Mouse (Mus musculus) myocyte (in vitro differentiated cells): Measurements from ENCODE around the gene Ctdsp1. TPM values are rescaled to one million over a fixed set of nuclear protein-coding genes. Genes with fewer than 3 reads are reported as not detected.
"Not testable (repeated sequence)": the region's sequence is repeated elsewhere in the genome, so short reads cannot be mapped to it uniquely, and the experiment has no call there.

Experiments used
- H3K27me3 ChIP-seq: one replicate; pipeline ENCODE4 v1.6.1; 2011; ENCODE audit not compliant: control insufficient read depth, insufficient read depth, insufficient read length
- H3K36me3 ChIP-seq: one replicate; pipeline ENCODE4 v1.6.1; 2011; ENCODE audit not compliant: control insufficient read depth, insufficient read depth
- H3K4me2 ChIP-seq: one replicate; pipeline ENCODE4 v1.6.1; 2011; ENCODE audit warnings: low read depth, control low read depth
- H3K4me3 ChIP-seq: one replicate; pipeline ENCODE4 v1.5.1; 2011; ENCODE audit warnings: mild to moderate bottlenecking, control low read depth, moderate library complexity
- H3K79me2 ChIP-seq: one replicate; pipeline ENCODE4 v1.6.1; 2011; ENCODE audit not compliant: control insufficient read depth, insufficient read depth
- H3ac ChIP-seq: one replicate; pipeline ENCODE4 v1.6.1; 2011; ENCODE audit not compliant: control insufficient read depth, insufficient read length
- CEBPB ChIP-seq: IDR thresholded peaks from 2 replicates; pipeline ENCODE4 v1.6.1; 2011; ENCODE audit warnings: mild to moderate bottlenecking, moderate library complexity; ENCODE audit not compliant: poor library complexity, insufficient read depth, severe bottlenecking
- E2F4 ChIP-seq: IDR thresholded peaks from one replicate; pipeline ENCODE4 v1.6.1; 2011; ENCODE audit warnings: mild to moderate bottlenecking, control low read depth, moderate library complexity; ENCODE audit not compliant: insufficient read depth
- MAX ChIP-seq: IDR thresholded peaks from one replicate; pipeline ENCODE4 v1.6.1; 2011; ENCODE audit warnings: low read depth, mild to moderate bottlenecking, control low read depth
- MYOD1 ChIP-seq, 3 experiments: IDR thresholded peaks; one replicate each; pipeline ENCODE4 v1.6.1; 2011; ENCODE audit warnings: control low read depth in 2 of 3, low read depth in 2 of 3, mild to moderate bottlenecking in 2 of 3, moderate library complexity in 1 of 3; ENCODE audit not compliant: insufficient read length in 2 of 3, control insufficient read depth in 1 of 3
- MYOG ChIP-seq, 3 experiments: IDR thresholded peaks; one replicate each; pipeline ENCODE4 v1.6.1; 2011; ENCODE audit warnings: control low read depth in 2 of 3, low read depth in 2 of 3, mild to moderate bottlenecking in 2 of 3; ENCODE audit not compliant: insufficient read length in 2 of 3, control insufficient read depth in 1 of 3, insufficient read depth in 1 of 3
- POLR2A ChIP-seq: IDR thresholded peaks from one replicate; pipeline ENCODE4 v1.6.1; 2011; ENCODE audit warnings: low read depth, mild to moderate bottlenecking, control low read depth, moderate library complexity; ENCODE audit not compliant: insufficient read length
- POLR2AphosphoS2 ChIP-seq: IDR thresholded peaks from one replicate; pipeline ENCODE4 v1.6.1; 2011; ENCODE audit warnings: low read depth, control low read depth; ENCODE audit not compliant: insufficient read length
- REST ChIP-seq: IDR thresholded peaks from one replicate; pipeline ENCODE4 v1.6.1; 2011; ENCODE audit warnings: mild to moderate bottlenecking, control low read depth, moderate library complexity; ENCODE audit not compliant: insufficient read depth, insufficient read length
- SRF ChIP-seq: IDR thresholded peaks from one replicate; pipeline ENCODE4 v1.6.1; 2011; ENCODE audit warnings: low read depth; ENCODE audit not compliant: control insufficient read depth, insufficient read length
- TCF12 ChIP-seq: IDR thresholded peaks from one replicate; pipeline ENCODE4 v1.6.1; 2011; ENCODE audit warnings: mild to moderate bottlenecking, control low read depth; ENCODE audit not compliant: poor library complexity, insufficient read depth, severe bottlenecking
- TCF3 ChIP-seq: IDR thresholded peaks from one replicate; pipeline ENCODE4 v1.6.1; 2011; ENCODE audit warnings: low read depth, control low read depth; ENCODE audit not compliant: insufficient read length
- USF1 ChIP-seq: IDR thresholded peaks from one replicate; pipeline ENCODE4 v1.6.1; 2011; ENCODE audit warnings: low read depth, mild to moderate bottlenecking, control low read depth, moderate library complexity
- polyA plus RNA-seq: library from polyadenylated mRNA; unstranded; fragments of >200 nt; fragmentation: generic; extraction: Trizol; gene quantifications from one replicate; pipeline ENCODE4 v1.2.1, GENCODE M21; 2012; ENCODE audit warnings: missing spikeins

Gene Ctdsp1
- polyA plus RNA-seq, 1 experiment: 64.0 TPM

- H3K36me3 ChIP-seq: no peaks in the 10 kb centered on the region
- peaks cover 18% of the 10 kb centered on the region for H3K79me2 ChIP-seq
- H3K27me3 ChIP-seq: no peaks in the 10 kb centered on the region
- TF ChIP-seq MYOG (IDR thresholded peaks at IDR 0.05; ENCODE audit: control insufficient read depth in 1 of 3, insufficient read depth in 1 of 3, insufficient read length in 2 of 3, low read depth in 2 of 3) (no peak), SRF (no peak), USF1 (no peak), MYOD1 (IDR thresholded peaks at IDR 0.05; ENCODE audit: control insufficient read depth in 1 of 3, insufficient read length in 2 of 3, low read depth in 2 of 3) (no peak)
- no peak overlapping the region for H3K4me2 ChIP-seq
- H3K4me3 ChIP-seq: no peak overlapping the region
- no peak overlapping the region for H3ac ChIP-seq
Measured at GRCm38 (mm10) chr1:74395290-74395689, 4.0 kb downstream of the Ctdsp1 start.

GRCm38 (mm10) chr1:74396456-74397222 is 5.3 kb downstream of the Ctdsp1 start:
- not testable (repeated sequence) for H3ac ChIP-seq, H3K36me3 ChIP-seq, H3K27me3 ChIP-seq
- H3K4me2 ChIP-seq: peak overlapping the region; percentile 74
- peak overlapping the region; percentile 27 for H3K4me3 ChIP-seq
- peak; percentile 75 for TF ChIP-seq USF1
- peaks cover 18% of the 10 kb centered on the region for H3K79me2 ChIP-seq

DNA sequence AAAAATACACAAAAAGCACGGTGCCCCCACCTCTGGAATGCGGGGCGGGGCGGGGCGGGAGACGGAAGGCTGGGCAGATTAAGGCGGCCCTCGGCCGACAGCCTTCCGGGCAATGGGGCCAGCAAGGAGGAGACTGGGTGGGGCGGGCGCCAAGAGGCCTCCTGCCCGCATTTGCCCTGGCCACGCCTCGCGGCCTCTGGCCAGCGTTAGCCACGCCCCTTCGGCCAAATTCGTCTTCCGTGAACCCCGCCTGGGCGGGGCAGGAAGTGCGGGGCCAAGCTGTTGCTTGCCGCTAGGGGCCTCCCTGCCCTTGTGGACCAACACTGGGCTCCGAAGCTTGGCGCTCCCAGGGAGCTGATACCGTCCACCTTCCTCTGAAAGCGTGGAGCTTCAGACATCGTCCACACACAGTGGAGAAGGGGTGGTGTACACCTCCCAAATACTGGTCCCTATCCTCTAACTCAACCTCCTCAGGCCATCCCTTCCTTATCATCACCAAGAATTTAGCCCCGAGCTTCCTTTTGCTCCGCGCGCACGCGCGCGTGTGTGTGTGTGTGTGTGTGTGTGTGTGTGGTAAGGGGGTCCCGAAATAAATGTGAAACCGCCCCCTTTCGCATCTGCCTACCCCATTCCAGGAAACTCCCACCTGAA is 6.1 kb downstream of the Ctdsp1 start:
- H3K27me3 ChIP-seq: no peaks in the 10 kb centered on the region
- no peaks in the 10 kb centered on the region for H3K36me3 ChIP-seq
- H3K79me2 ChIP-seq: peaks cover 12% of the 10 kb centered on the region
- TF ChIP-seq POLR2AphosphoS2 (peak; percentile 100), MAX (no peak), USF1 (no peak), SRF (peak; percentile 82), TCF3 (no peak), E2F4 (no peak), POLR2A (peak; percentile 79), CEBPB (no peak), MYOD1 (IDR thresholded peaks at IDR 0.05; ENCODE audit: control insufficient read depth in 1 of 3, insufficient read length in 2 of 3, low read depth in 2 of 3) (peak in 1 of 3 experiments; percentile 7), MYOG (IDR thresholded peaks at IDR 0.05; ENCODE audit: control insufficient read depth in 1 of 3, insufficient read depth in 1 of 3, insufficient read length in 2 of 3, low read depth in 2 of 3) (peak in 1 of 3 experiments; percentile 42), REST (no peak), TCF12 (no peak)
- H3K4me2 ChIP-seq: peak overlapping the region; percentile 85
- no peak overlapping the region for H3ac ChIP-seq
- peak overlapping the region; percentile 27 for H3K4me3 ChIP-seq

GRCm38 (mm10) chr1:74397919-74398451 is 6.7 kb downstream of the Ctdsp1 start:
- Histone ChIP-seq H3K4me2 (peak overlapping the region; percentile 85), H3K36me3 (no peaks in the 10 kb centered on the region)
- TF ChIP-seq SRF: no peak
- no peak for TF ChIP-seq POLR2AphosphoS2
- no peak for TF ChIP-seq MAX
- peak; percentile 25 for TF ChIP-seq POLR2A
- no peak for TF ChIP-seq TCF3
- TF ChIP-seq CEBPB: no peak

DNA sequence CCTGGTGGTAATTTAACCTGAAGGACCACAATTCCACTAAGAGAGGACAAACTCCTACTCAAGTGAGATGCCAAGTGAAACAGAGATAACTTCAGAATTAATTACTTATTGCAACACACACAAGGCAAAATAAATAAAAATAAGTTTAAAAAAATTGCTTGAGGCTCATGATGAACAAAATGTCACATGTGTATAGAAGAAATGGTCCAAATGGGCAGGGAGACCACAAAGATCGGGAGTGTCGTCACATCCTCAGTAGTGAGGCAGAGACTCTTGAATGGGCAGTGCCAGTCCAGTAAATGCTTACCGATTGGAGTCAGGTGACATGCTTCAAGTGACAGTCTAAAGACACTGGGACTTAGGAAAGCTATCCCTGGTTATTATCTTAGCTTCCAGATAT is 9.2 kb downstream of the Ctdsp1 start:
- no peaks in the 10 kb centered on the region for H3K79me2 ChIP-seq
- TF ChIP-seq USF1: no peak
- TF ChIP-seq E2F4: no peak
- no peak for TF ChIP-seq MYOD1 (IDR thresholded peaks at IDR 0.05; ENCODE audit: control insufficient read depth in 1 of 3, insufficient read length in 2 of 3, low read depth in 2 of 3)
- TF ChIP-seq REST: no peak
- TF ChIP-seq SRF: no peak
- no peak for TF ChIP-seq CEBPB
- TF ChIP-seq TCF12: no peak
- no peak for TF ChIP-seq POLR2AphosphoS2
- TF ChIP-seq MAX: no peak
- no peak for TF ChIP-seq TCF3
- TF ChIP-seq POLR2A: no peak
- no peak overlapping the region for H3K4me2 ChIP-seq
- no peak overlapping the region for H3ac ChIP-seq
- H3K27me3 ChIP-seq: no peaks in the 10 kb centered on the region
- H3K4me3 ChIP-seq: no peak overlapping the region
- H3K36me3 ChIP-seq: no peaks in the 10 kb centered on the region

More at GRCm38 (mm10) chr1:74397919-74398451, 6.7 kb downstream of the Ctdsp1 start:
- no peak overlapping the region for H3ac ChIP-seq
- peak overlapping the region; percentile 27 for H3K4me3 ChIP-seq
- H3K79me2 ChIP-seq: peaks cover 6% of the 10 kb centered on the region
- H3K27me3 ChIP-seq: no peaks in the 10 kb centered on the region
